Mouse (Mus musculus) kidney, embryonic 14.5 days (tissue): ENCODE measurements at regions not wholly inside any gene's neighbourhood (a gene's known extent, or its start where the extent isn't known, plus 50 kb on each side); places are given as distances from the start of the nearest gene placed in this dataset.
A peak's percentile ranks its signal among the peaks of the same experiment; 100 is the strongest.

Experiments used
- ATAC-seq: fragments of 200-750 bp; cut with Nextera tagmentation; 2 replicates; pipeline ENCODE4 v1.8.0; 2017; ENCODE audit warnings: moderate number of reproducible peaks, mild to moderate bottlenecking, moderate TSS enrichment, moderate library complexity; ENCODE audit not compliant: low FRiP score, low TSS enrichment
- H3K27ac ChIP-seq: fragments of 300-500 bp; sonication (generic); 2 replicates; pipeline ENCODE4 v1.5.1; 2014; ENCODE audit warnings: low read depth, mild to moderate bottlenecking, low read length, moderate library complexity, mixed read lengths
- H3K27me3 ChIP-seq: fragments of 300-500 bp; sonication (generic); 2 replicates; pipeline ENCODE4 v1.6.1; 2014; ENCODE audit warnings: mild to moderate bottlenecking, low read length; ENCODE audit not compliant: control insufficient read depth, insufficient read depth
- H3K36me3 ChIP-seq: fragments of 300-500 bp; sonication (generic); 2 replicates; pipeline ENCODE4 v1.6.1; 2014; ENCODE audit warnings: low read length, mixed read lengths; ENCODE audit not compliant: control insufficient read depth, insufficient read depth
- H3K4me1 ChIP-seq: fragments of 300-500 bp; sonication (generic); 2 replicates; pipeline ENCODE4 v1.6.1; 2014; ENCODE audit warnings: low read length, mixed read lengths; ENCODE audit not compliant: control insufficient read depth, insufficient read depth
- H3K4me2 ChIP-seq: fragments of 300-500 bp; sonication (generic); replicated peaks from 2 replicates; pipeline ENCODE4 v1.6.1; 2014; ENCODE audit warnings: low read depth, mild to moderate bottlenecking, low read length
- H3K4me3 ChIP-seq: fragments of 300-500 bp; sonication (generic); 2 replicates; pipeline ENCODE4 v1.5.1; 2014; ENCODE audit warnings: mild to moderate bottlenecking, low read length
- H3K9ac ChIP-seq: fragments of 300-500 bp; sonication (generic); 2 replicates; pipeline ENCODE4 v1.6.1; 2014; ENCODE audit warnings: low read depth, mild to moderate bottlenecking, low read length, moderate library complexity
- H3K9me3 ChIP-seq: fragments of 300-500 bp; sonication (generic); 2 replicates; pipeline ENCODE4 v1.6.1; 2016; ENCODE audit warnings: low read length; ENCODE audit not compliant: control insufficient read depth
- WGBS: fragments of 180-500 bp; shearing (Covaris S2); extraction: QIAGEN DNeasy Blood & Tissue Kit; methylation state at CpG from one replicate; pipeline ENCODE4 v1.1.7; 2014; 5-methylcytosine and 5-hydroxymethylcytosine counted together

DNA sequence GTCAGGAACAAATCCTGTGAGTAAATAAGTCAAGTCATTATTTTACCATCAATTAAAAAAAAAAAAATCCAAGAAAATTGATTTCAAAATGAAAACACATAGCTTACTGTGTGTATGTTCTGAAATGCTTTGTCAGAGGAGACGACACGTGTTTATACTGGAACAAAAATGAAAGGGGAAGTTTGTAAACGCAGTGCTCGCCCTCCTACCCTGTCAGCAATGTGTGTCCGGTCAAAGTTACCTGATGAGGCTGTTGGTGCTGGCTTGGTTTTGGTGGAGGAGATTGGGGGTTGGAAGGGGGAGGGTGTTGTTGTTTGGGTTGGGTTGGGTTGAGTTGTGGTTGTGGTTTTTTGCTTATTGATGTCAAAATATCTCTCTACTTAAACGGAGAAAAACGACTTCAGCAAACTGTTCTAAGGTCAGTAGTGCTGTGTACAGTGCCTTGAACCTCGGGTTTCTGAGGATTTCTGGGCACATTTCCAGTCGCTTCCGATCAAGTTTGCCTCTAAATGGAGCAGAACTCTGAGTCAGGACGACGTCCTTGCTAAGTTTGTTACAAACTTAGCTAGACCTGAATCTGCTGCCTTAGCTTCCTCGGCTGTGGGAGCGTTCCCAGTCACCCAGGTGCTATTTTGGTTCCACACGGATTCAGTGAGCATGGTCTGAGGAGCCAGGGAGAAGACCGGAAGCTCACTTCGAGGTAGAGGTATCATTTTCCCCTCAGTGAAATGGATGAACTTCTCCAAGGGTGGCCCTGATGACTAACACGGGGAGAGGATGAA, 111.6 kb upstream of the Frmd6 start:
- Histone ChIP-seq H3K36me3 (no peaks in the 10 kb centered on the region), H3K27ac (no peak overlapping the region), H3K4me3 (no peak overlapping the region), H3K9ac (no peak overlapping the region), H3K27me3 (no peaks in the 10 kb centered on the region), H3K4me1 (peaks cover 10% of the 10 kb centered on the region; the same call in 1 of the 2 replicates), H3K4me2 (no peak overlapping the region), H3K9me3 (no peaks in the 10 kb centered on the region)
- 56% methylated on average over 18 of the region's 18 CpGs for WGBS
- no peak for ATAC-seq

DNA sequence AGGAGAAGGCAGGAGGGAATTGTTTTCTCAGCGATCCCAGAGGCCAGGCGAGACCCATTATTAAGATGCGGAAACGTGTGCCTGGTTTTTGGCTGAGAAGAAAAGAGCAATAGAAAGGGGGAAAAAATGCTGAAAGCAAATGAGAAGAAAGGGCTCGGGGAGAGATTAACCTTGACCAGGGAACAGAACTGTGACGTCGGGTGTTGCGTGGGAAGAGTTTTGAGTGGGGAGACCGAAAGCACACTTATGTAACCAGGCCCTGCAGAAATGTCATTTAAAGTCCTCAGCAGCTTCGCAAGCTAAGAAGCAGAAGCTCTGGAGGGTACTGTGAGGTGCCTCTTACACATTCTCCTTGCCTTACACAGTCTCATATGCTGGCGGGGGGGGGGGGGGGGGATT, 111.0 kb upstream of the Frmd6 start:
- ATAC-seq: no peak
- no peaks in the 10 kb centered on the region for H3K27me3 ChIP-seq
- 63% methylated on average over 11 of the region's 11 CpGs for WGBS
- no peaks in the 10 kb centered on the region for H3K36me3 ChIP-seq
- H3K9ac ChIP-seq: no peak overlapping the region
- H3K4me2 ChIP-seq: no peak overlapping the region
- no peaks in the 10 kb centered on the region for H3K9me3 ChIP-seq
- H3K27ac ChIP-seq: no peak overlapping the region
- no peak overlapping the region for H3K4me3 ChIP-seq
- peaks cover 10% of the 10 kb centered on the region; the same call in 1 of the 2 replicates for H3K4me1 ChIP-seq

DNA sequence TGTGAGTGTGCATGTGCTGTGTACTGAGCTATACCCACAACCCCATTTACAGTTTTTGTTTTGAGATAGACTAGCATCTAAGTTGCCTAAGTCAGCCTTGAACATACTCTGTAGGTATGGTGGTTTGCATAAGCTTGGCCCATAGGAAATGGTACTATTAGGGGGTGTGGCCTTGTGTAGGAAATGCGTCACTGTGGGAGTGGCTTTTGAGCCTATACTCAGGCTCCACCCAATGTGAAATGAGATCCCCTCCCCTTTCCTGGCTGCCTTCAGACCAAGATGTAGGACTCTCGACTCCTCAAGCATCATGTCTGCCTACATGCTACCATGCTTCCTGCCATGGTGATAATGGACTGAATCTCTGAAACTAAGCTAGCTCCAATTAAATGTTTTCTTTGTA, 109.5 kb upstream of the Frmd6 start:
- 88% methylated on average over 2 of the region's 2 CpGs for WGBS
- Histone ChIP-seq H3K9ac (no peak overlapping the region), H3K4me3 (no peak overlapping the region), H3K4me1 (peaks cover 10% of the 10 kb centered on the region; the same call in 1 of the 2 replicates), H3K9me3 (no peaks in the 10 kb centered on the region), H3K4me2 (no peak overlapping the region), H3K27me3 (no peaks in the 10 kb centered on the region), H3K36me3 (no peaks in the 10 kb centered on the region), H3K27ac (no peak overlapping the region)
- no peak for ATAC-seq

DNA sequence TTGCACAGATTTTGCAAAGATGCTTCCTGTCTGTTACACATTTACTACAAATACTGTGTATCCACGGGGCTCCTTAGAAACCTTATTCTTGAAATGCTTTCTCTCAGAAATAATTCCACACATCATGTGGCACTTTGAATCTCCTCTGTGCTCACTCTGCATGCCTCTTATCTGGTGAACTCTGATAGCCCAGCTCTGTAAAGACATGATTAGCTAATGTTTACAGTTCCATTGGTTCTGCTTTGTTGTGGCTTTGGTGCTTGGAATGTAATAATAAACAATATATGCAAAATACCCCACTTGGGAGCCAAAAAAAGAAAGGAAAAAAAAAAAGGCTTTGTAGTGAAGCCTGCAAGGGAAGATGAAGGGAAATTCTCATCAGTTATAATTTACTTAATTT, 106.7 kb upstream of the Frmd6 start:
- 53% methylated on average over 1 of the region's 1 CpGs for WGBS
- H3K4me3 ChIP-seq: no peak overlapping the region

DNA sequence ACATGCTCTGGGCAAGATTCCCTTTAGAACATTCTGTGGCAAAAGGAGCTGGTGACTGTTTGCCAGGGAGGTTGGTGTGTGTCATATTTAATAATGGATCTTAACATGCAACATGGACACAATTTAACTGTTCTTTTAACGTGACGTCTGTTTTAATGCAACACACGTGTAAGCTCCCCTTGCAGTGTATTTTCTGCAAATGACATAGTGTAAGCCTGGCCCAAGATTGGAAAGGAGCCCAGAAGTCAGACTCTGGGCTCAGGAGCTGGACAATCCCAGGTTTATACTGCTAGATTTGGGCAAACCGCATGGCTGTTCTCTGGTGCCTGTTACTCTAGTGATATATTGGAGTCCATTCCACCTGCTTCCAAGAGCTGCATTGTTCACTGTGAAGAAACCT, 106.1 kb upstream of the Frmd6 start:
- no peak overlapping the region for H3K9ac ChIP-seq
- H3K4me2 ChIP-seq: no peak overlapping the region
- H3K27me3 ChIP-seq: no peaks in the 10 kb centered on the region
- WGBS: 77% methylated on average over 4 of the region's 4 CpGs
- no peaks in the 10 kb centered on the region for H3K9me3 ChIP-seq
- no peak overlapping the region for H3K27ac ChIP-seq
- H3K4me1 ChIP-seq: no peaks in the 10 kb centered on the region
- no peak for ATAC-seq
- no peak overlapping the region for H3K4me3 ChIP-seq
- H3K36me3 ChIP-seq: no peaks in the 10 kb centered on the region

More for the DNA sequence above, 106.7 kb upstream of the Frmd6 start:
- no peak for ATAC-seq
- no peak overlapping the region for H3K4me2 ChIP-seq
- no peaks in the 10 kb centered on the region for H3K27me3 ChIP-seq
- H3K4me1 ChIP-seq: no peaks in the 10 kb centered on the region
- H3K9me3 ChIP-seq: no peaks in the 10 kb centered on the region
- no peaks in the 10 kb centered on the region for H3K36me3 ChIP-seq
- no peak overlapping the region for H3K27ac ChIP-seq
- H3K9ac ChIP-seq: no peak overlapping the region

DNA sequence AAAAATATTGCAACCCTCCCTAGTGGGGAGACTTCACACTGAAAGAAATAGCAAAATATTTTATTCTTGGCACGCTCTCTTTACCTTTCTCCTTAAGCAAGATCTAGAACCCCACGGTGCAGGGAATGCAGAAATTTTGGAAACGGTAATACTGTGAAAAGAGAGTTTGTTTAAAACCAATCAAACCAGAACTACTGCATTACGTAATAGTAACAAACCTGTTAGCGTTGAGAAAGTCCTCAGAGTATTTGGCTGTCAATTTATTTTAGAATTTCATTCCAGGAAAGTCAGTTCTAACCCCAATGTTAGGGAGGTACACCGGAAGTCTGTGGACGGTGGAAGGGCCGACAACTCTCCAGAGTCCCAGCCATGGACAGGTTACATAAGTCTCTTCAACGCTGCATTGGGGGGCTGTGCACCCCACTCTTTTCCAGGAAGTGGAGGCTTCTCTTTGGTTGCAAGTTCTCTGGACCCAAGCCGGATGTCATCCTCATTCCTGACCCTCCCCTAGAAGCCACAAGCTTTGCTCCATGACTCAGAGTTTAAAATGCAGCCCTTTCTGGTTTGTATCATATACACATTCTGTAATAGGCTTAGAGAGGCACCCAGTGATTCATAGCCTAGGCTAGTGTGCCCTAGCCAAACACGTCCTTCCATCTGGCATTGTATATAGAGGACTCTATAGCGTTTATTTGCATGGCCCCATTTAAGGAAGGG, 105.0 kb upstream of the Frmd6 start:
- Histone ChIP-seq H3K9me3 (no peaks in the 10 kb centered on the region), H3K4me1 (no peaks in the 10 kb centered on the region), H3K27ac (no peak overlapping the region), H3K9ac (no peak overlapping the region), H3K36me3 (no peaks in the 10 kb centered on the region), H3K27me3 (no peaks in the 10 kb centered on the region), H3K4me3 (no peak overlapping the region), H3K4me2 (no peak overlapping the region)
- no peak for ATAC-seq
- WGBS: 89% methylated on average over 12 of the region's 12 CpGs

DNA sequence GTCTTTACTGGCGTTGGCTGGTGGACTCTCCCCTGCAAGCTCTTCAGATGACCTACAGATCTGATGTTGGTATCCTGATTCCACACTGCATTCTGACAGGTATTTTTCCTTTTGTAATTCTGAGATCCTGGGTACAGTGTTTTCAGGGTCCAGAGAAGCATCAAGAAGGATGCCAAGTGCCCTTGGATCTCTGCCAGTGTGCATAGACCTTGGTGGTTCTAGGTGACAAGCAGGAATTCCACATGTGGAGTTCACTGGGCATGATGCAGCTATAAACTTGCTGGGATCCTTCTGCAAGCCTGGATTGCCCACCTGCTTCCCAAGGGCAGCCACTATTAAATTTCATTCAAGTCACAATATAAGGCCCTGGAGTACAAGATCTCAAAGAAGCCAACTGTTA, 100.0 kb upstream of the Frmd6 start:
- 80% methylated on average over 1 of the region's 1 CpGs for WGBS
- Histone ChIP-seq H3K27ac (no peak overlapping the region), H3K4me3 (no peak overlapping the region), H3K4me1 (no peaks in the 10 kb centered on the region), H3K9me3 (no peaks in the 10 kb centered on the region), H3K4me2 (no peak overlapping the region), H3K27me3 (no peaks in the 10 kb centered on the region), H3K36me3 (no peaks in the 10 kb centered on the region), H3K9ac (no peak overlapping the region)
- ATAC-seq: no peak

DNA sequence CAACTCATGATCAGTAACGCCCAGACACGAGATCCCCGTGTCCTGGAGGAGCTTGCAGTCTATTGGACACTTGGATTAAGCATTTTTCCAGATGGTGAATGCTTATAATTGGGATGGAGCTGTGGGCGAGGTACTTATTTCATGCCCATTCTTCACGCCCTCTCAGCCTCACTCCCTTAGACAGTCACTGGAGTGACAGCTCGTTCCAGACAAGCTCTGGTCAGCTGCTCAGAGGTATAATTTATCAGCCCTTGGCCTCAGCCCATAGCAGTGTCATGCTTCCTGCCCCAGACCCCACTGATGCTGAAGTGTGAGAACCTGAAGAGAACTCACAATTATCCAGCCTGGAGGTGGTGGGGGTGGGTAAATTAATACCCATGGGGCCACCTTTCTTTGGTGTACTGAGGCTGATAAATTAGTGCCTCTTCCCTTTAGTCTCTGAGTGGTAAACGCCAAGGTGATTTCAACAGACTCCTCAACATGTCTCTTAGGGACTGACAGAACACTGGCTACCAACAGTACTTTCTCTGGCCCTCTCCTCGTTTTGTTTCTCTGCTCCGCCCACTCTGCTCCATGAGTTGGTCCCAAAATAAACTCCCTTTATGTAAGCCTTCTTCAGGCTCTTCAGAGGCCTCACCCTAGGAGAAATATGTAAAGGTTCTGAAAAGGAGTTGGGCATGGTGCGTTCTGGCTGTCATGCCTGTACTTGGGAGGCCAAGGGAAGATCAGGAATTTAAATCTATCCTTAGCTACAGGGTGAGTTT, 97.6 kb upstream of the Frmd6 start:
- Histone ChIP-seq H3K9ac (no peak overlapping the region), H3K4me3 (no peak overlapping the region), H3K4me2 (no peak overlapping the region), H3K27ac (no peak overlapping the region), H3K4me1 (no peaks in the 10 kb centered on the region), H3K27me3 (no peaks in the 10 kb centered on the region), H3K36me3 (no peaks in the 10 kb centered on the region), H3K9me3 (no peaks in the 10 kb centered on the region)
- 0 out of 2 replicates have a peak, but pooled peaks have one; percentile 56 for ATAC-seq
- 54% methylated on average over 10 of the region's 10 CpGs for WGBS

DNA sequence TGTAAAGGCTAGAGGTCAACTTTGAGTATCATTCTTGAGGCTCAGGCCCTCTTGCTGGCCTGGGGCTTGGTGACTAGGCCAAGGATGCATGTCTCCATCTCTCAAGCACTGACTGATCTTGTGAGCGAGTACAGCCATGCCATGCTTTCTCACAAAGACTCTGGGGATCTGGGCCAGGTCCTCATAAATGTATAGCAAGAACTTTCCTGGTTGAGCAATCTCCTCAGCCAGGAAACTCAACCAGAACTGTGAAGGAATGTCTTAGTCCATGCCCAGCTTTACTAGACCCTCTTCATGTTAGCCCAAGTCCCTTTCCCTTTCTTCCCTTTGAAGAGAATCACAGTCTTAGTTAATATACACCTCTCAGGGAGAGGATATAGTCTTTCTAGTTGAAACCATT, 96.9 kb upstream of the Frmd6 start:
- Histone ChIP-seq H3K9ac (no peak overlapping the region), H3K4me3 (no peak overlapping the region), H3K4me1 (no peaks in the 10 kb centered on the region), H3K4me2 (no peak overlapping the region), H3K9me3 (no peaks in the 10 kb centered on the region), H3K27me3 (no peaks in the 10 kb centered on the region), H3K27ac (no peak overlapping the region), H3K36me3 (no peaks in the 10 kb centered on the region)
- WGBS: 88% methylated on average over 1 of the region's 1 CpGs
- no peak for ATAC-seq
